Mouse (Mus musculus) intestine, embryonic 15.5 days (tissue): ENCODE measurements around the gene Acad10. TPM values are rescaled to one million over a fixed set of nuclear protein-coding genes. Genes with fewer than 3 reads are reported as not detected.

ENCODE experiments used
- ATAC-seq: fragments of 200-750 bp; cut with Nextera tagmentation; 2 replicates; pipeline ENCODE4 v1.8.0; 2017; ENCODE audit warnings: moderate TSS enrichment, moderate library complexity
- H3K27ac ChIP-seq: fragments of 300-500 bp; sonication (generic); 2 replicates; pipeline ENCODE4 v1.5.1; 2015; ENCODE audit warnings: mild to moderate bottlenecking, inconsistent platforms
- H3K27me3 ChIP-seq: fragments of 300-500 bp; sonication (generic); replicated peaks from 2 replicates; pipeline ENCODE4 v1.6.1; 2015; ENCODE audit warnings: inconsistent platforms
- H3K36me3 ChIP-seq: fragments of 300-500 bp; sonication (generic); 2 replicates; pipeline ENCODE4 v1.6.1; 2015; ENCODE audit warnings: inconsistent platforms
- H3K4me1 ChIP-seq: fragments of 300-500 bp; sonication (generic); replicated peaks from 2 replicates; pipeline ENCODE4 v1.6.1; 2015; ENCODE audit warnings: inconsistent platforms
- H3K4me2 ChIP-seq: fragments of 300-500 bp; sonication (generic); replicated peaks from 2 replicates; pipeline ENCODE4 v1.6.1; 2015; ENCODE audit warnings: mild to moderate bottlenecking, inconsistent platforms
- H3K4me3 ChIP-seq: fragments of 300-500 bp; sonication (generic); replicated peaks from 2 replicates; pipeline ENCODE4 v1.5.1; 2015; ENCODE audit warnings: inconsistent platforms
- H3K9ac ChIP-seq: fragments of 300-500 bp; sonication (generic); 2 replicates; pipeline ENCODE4 v1.6.1; 2015; ENCODE audit warnings: inconsistent platforms
- H3K9me3 ChIP-seq: fragments of 300-500 bp; sonication (generic); 2 replicates; pipeline ENCODE4 v1.6.1; 2016; ENCODE audit warnings: inconsistent platforms
- WGBS: fragments of 180-500 bp; shearing (Covaris S2); methylation state at CpG from one replicate; pipeline ENCODE4 v1.1.7; 2015; 5-methylcytosine and 5-hydroxymethylcytosine counted together
- polyA plus RNA-seq: library from polyadenylated mRNA; unstranded; fragments of >200 nt; fragmentation: Nextera tagmentation; extraction: Ambion mirVana; gene quantifications from 2 replicates; pipeline ENCODE4 v1.2.1, GENCODE M21; 2015

Gene Acad10
- polyA plus RNA-seq, 1 experiment from 2014 or later, result 4.6 TPM

DNA sequence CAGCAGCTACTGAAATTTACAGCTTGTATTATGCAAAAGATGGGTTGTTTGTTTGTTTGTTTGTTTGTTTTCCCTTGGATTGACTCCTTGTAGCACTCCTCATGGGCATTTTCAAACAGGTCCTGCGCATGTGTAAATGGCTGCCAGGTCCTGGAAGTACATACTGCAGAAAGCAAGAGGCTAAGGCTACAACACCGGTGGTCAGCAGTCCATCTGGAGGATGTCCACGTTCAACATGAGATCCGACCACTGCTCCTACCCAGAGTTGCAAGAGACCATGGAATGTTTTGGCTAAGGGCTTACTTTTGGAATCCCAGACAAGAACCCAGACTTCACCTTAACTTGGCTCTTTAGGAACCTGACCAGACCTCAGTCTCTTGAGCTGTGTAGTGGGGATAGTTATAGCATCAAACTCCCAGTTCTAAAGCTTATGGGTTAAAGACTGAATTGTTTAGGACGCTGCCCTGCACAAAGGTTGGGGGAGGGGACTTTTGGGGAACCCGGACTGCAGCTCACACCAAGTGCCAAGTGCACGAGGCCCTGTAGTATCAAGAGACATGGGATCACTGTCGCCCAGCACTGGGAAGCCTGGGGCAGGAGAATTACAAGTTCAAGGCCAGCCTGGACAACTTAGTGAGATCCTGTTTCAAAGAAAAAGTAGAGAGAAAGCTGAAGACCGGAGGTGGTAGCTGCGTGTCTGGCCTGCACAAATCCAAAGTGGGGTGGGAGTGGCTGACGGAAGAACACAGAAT is 68.1 kb downstream of the Acad10 start:
- peak overlapping the region; percentile 89 for H3K4me2 ChIP-seq
- H3K9me3 ChIP-seq, result no peaks in the 10 kb centered on the region
- H3K4me1 ChIP-seq, result peaks cover 16% of the 10 kb centered on the region
- H3K9ac ChIP-seq, result peak overlapping the region; percentile 90; the same call in 1 of the 2 replicates
- no peaks in the 10 kb centered on the region for H3K36me3 ChIP-seq
- WGBS, result 64% methylated on average over 11 of the region's 11 CpGs
- H3K27me3 ChIP-seq, result no peaks in the 10 kb centered on the region
- peak overlapping the region; percentile 84 for H3K4me3 ChIP-seq
- H3K27ac ChIP-seq, result no peak overlapping the region
- no peak for ATAC-seq

DNA sequence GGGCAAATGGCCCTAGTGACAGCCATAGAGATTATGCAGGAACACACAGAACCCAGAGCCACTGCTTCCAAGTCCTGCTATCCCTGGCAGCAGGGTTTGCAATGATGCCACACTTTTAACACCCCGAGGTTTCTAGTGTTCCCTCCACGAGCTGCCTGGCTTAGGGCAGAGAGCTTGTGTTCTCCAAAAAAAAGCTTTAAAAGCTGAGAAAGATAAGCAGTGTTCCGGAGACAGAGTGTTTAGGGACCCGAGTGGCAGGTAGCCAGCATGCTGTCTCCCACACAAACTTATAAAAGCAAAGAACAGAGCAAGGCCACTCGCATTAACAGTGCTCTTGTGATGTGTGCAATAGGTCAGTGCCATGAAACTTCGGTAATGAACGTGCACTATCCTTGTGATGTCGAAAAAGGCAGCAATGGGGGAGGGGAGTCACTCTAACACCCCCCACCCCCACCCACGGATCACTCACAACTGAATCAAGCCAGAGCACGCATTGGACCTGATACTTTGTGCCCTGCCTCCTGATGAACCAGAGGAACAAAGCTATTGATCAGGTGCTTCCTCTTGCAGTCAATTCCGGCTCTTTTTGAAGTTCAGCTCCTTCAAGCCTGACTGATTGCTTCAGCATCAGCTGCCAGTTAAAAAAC is 68.8 kb downstream of the Acad10 start:
- ATAC-seq, result no peak
- no peak overlapping the region for H3K4me3 ChIP-seq

DNA sequence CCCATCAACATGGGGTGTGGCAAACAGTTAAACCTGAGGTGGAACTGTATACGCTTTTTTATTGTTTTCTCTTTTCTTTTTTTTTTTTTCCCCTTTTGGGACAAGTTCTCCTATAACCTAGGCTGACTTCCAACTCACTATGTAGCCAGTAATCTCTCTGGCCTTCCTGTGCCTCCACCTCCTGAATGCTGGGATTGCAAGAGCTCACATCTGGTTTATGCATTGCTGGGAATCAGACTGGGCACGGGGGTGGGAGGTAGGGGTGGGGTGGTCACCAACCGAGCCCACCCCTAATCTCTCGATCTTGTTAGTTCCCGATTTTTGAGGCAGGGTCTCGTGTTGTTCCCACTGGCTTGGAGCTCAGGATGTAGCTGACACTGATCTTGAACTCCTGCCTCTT is 70.4 kb downstream of the Acad10 start:
- H3K4me1 ChIP-seq, result peaks cover 20% of the 10 kb centered on the region
- H3K27me3 ChIP-seq, result no peaks in the 10 kb centered on the region
- no peaks in the 10 kb centered on the region for H3K9me3 ChIP-seq
- no peak overlapping the region for H3K27ac ChIP-seq
- no peaks in the 10 kb centered on the region for H3K36me3 ChIP-seq
- H3K4me3 ChIP-seq, result no peak overlapping the region
- no peak overlapping the region for H3K9ac ChIP-seq
- H3K4me2 ChIP-seq, result no peak overlapping the region
- ATAC-seq, result no peak
- 90% methylated on average over 6 of the region's 6 CpGs for WGBS

More for the DNA sequence above, 68.8 kb downstream of the Acad10 start:
- Histone ChIP-seq H3K36me3 (no peaks in the 10 kb centered on the region), H3K27me3 (no peaks in the 10 kb centered on the region), H3K27ac (no peak overlapping the region), H3K9ac (no peak overlapping the region), H3K4me1 (peaks cover 20% of the 10 kb centered on the region), H3K9me3 (no peaks in the 10 kb centered on the region), H3K4me2 (peak overlapping the region; percentile 89; the same call in 1 of the 2 replicates)
- 68% methylated on average over 11 of the region's 11 CpGs for WGBS

- ATAC-seq, result no peak
- no peaks in the 10 kb centered on the region for H3K36me3 ChIP-seq
- no peak overlapping the region for H3K4me3 ChIP-seq
- no peak overlapping the region; the same call in 1 of the 2 replicates for H3K4me2 ChIP-seq
- peaks cover 14% of the 10 kb centered on the region for H3K4me1 ChIP-seq
- H3K27me3 ChIP-seq, result no peaks in the 10 kb centered on the region
- 44% methylated on average over 6 of the region's 6 CpGs for WGBS
- no peaks in the 10 kb centered on the region for H3K9me3 ChIP-seq
- no peak overlapping the region for H3K9ac ChIP-seq
- H3K27ac ChIP-seq, result peak overlapping the region; percentile 67
These were observed 73.8 kb downstream of the Acad10 start for GRCm38 (mm10) chr5:121586400-121587039.

GRCm38 (mm10) chr5:121585699-121586098 is 74.6 kb downstream of the Acad10 start:
- Histone ChIP-seq H3K27ac (peak overlapping the region; percentile 67), H3K4me1 (peaks cover 14% of the 10 kb centered on the region), H3K27me3 (no peaks in the 10 kb centered on the region), H3K9me3 (no peaks in the 10 kb centered on the region), H3K9ac (no peak overlapping the region), H3K4me2 (no peak overlapping the region), H3K36me3 (no peaks in the 10 kb centered on the region), H3K4me3 (no peak overlapping the region)
- WGBS, result 91% methylated on average over 5 of the region's 5 CpGs
- ATAC-seq, result no peak

GRCm38 (mm10) chr5:121585005-121585404 is 75.3 kb downstream of the Acad10 start:
- no peak for ATAC-seq
- WGBS, result 94% methylated on average over 10 of the region's 10 CpGs
- Histone ChIP-seq H3K4me1 (peaks cover 14% of the 10 kb centered on the region), H3K4me3 (no peak overlapping the region), H3K27ac (no peak overlapping the region), H3K27me3 (no peaks in the 10 kb centered on the region), H3K9me3 (no peaks in the 10 kb centered on the region), H3K9ac (no peak overlapping the region), H3K4me2 (no peak overlapping the region), H3K36me3 (no peaks in the 10 kb centered on the region)

DNA sequence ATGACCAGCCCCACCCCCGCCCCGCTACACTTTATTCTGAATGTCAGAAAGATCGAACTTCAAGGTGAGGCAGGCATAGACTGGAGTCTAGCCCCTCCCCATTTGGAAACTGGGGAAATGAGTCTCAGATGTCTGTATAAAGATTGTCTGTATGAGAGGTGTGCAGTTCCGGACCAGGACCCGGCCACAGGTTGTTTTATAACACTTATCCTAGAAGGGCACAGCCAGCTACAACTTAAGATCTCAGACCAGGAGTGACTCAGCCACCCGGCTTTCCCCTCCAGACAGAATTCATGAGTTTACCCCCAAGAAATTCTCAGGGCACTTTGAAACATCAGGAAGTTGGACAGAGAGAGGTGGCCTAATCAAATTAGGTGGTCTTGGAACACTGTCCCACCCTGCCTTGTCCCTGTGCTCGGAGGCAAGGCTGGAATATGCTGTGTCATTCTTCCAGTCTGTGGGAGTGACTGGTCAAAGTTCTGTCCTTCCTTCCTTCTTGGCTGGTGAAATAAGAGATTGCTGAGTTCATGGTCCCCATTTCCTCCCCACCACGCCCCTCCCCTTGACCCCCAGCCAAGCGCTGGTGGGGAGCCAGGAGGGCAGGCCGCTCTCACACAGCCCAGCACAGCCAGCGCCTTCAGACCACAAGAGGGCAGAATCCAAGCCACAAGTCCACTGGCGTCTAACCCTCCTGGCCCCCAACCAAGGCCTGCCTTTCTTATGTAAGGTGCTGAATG is 76.4 kb downstream of the Acad10 start:
- Histone ChIP-seq H3K36me3 (peaks cover 9% of the 10 kb centered on the region), H3K27me3 (no peaks in the 10 kb centered on the region), H3K9me3 (no peaks in the 10 kb centered on the region), H3K9ac (no peak overlapping the region), H3K4me3 (no peak overlapping the region), H3K4me2 (0 out of 2 replicates have a peak overlapping the region, but pooled peaks have one; percentile 3), H3K27ac (peak overlapping the region; percentile 64), H3K4me1 (peaks cover 14% of the 10 kb centered on the region)
- peak; percentile 95 for ATAC-seq
- 38% methylated on average over 12 of the region's 12 CpGs for WGBS

GRCm38 (mm10) chr5:121581945-121582344 is 78.4 kb downstream of the Acad10 start:
- Histone ChIP-seq H3K9me3 (no peaks in the 10 kb centered on the region), H3K4me3 (no peak overlapping the region), H3K4me1 (peaks cover 12% of the 10 kb centered on the region), H3K27me3 (no peaks in the 10 kb centered on the region), H3K36me3 (peaks cover 9% of the 10 kb centered on the region), H3K9ac (no peak overlapping the region), H3K27ac (no peak overlapping the region), H3K4me2 (no peak overlapping the region)
- WGBS, result 92% methylated on average over 8 of the region's 8 CpGs
- no peak for ATAC-seq

- no peak overlapping the region for H3K9ac ChIP-seq
These were observed 83.3 kb downstream of the Acad10 start for GRCm38 (mm10) chr5:121576927-121577488.

DNA sequence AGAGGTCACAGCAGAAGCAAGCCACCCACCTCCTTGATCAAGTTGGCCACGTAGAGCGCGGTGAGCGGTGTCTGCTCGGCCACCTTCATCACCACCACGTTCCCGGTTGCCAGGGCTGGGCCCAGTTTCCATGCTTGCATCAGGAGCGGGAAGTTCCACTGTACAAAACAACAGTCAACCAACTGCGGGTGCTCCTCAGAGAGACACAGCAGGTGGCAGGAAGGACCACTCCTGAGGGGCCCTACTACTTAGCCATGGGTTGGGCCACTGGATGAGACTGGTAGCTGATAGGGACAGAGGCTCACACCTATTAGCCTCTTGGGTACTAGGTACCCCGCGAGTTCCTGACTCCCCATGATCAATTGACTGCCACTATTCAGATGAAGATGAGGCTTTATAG is 84.4 kb downstream of the Acad10 start:
- Histone ChIP-seq H3K27ac (no peak overlapping the region), H3K4me1 (no peaks in the 10 kb centered on the region), H3K4me3 (no peak overlapping the region), H3K27me3 (no peaks in the 10 kb centered on the region), H3K9me3 (no peaks in the 10 kb centered on the region), H3K36me3 (peaks cover 23% of the 10 kb centered on the region), H3K9ac (no peak overlapping the region), H3K4me2 (no peak overlapping the region)
- ATAC-seq, result no peak
- 95% methylated on average over 11 of the region's 11 CpGs for WGBS

More at GRCm38 (mm10) chr5:121576927-121577488, 83.3 kb downstream of the Acad10 start:
- Histone ChIP-seq H3K4me3 (no peak overlapping the region), H3K9me3 (no peaks in the 10 kb centered on the region), H3K27ac (no peak overlapping the region), H3K4me2 (no peak overlapping the region), H3K27me3 (no peaks in the 10 kb centered on the region), H3K36me3 (peaks cover 23% of the 10 kb centered on the region), H3K4me1 (no peaks in the 10 kb centered on the region)
- 87% methylated on average over 11 of the region's 11 CpGs for WGBS
- ATAC-seq, result no peak

GRCm38 (mm10) chr5:121574145-121574544 is 86.2 kb downstream of the Acad10 start:
- Histone ChIP-seq H3K4me2 (no peak overlapping the region), H3K9ac (no peak overlapping the region), H3K4me1 (no peaks in the 10 kb centered on the region), H3K9me3 (no peaks in the 10 kb centered on the region), H3K4me3 (no peak overlapping the region), H3K27ac (no peak overlapping the region), H3K36me3 (peaks cover 20% of the 10 kb centered on the region), H3K27me3 (no peaks in the 10 kb centered on the region)
- WGBS, result 88% methylated on average over 13 of the region's 13 CpGs
- no peak for ATAC-seq
